Mouse (Mus musculus): ENCODE results near the gene Chrm2. TPM values are rescaled to one million over a fixed set of nuclear protein-coding genes. Genes with fewer than 3 reads are reported as not detected.
A peak's percentile ranks its signal among the peaks of the same experiment; 100 is the strongest.

The Chrm2 gene
- polyA plus RNA-seq, 1 experiment from 2014 or later, result 28.8 TPM

GRCm38 (mm10) chr6:36507008-36507663 is 119.3 kb downstream of the Chrm2 start:
- Histone ChIP-seq H3K27ac (ENCODE audit: low read length) (no peak overlapping the region), H3K27me3 (ENCODE audit: control insufficient read depth, insufficient read depth, low read length) (no peaks in the 10 kb centered on the region), H3K4me2 (ENCODE audit: low read depth, low read length) (no peak overlapping the region), H3K9me3 (replicated peaks; ENCODE audit: control insufficient read depth, low read length) (no peaks in the 10 kb centered on the region), H3K36me3 (ENCODE audit: control insufficient read depth, insufficient read depth, low read length) (no peaks in the 10 kb centered on the region), H3K4me3 (replicated peaks; ENCODE audit: low read length) (no peak overlapping the region), H3K9ac (ENCODE audit: low read length) (no peak overlapping the region), H3K4me1 (ENCODE audit: control insufficient read depth, insufficient read depth, low read length) (0 out of 2 replicates have a peak, but pooled peaks cover 5% of the 10 kb centered on the region)
- 76% methylated on average over 7 of the region's 7 CpGs for WGBS
- ATAC-seq (ENCODE audit: insufficient read depth, low FRiP score), result no peak

- Histone ChIP-seq H3K9me3 (replicated peaks; ENCODE audit: control insufficient read depth, low read length) (no peaks in the 10 kb centered on the region), H3K27ac (ENCODE audit: low read length) (no peak overlapping the region; the same call in 1 of the 2 replicates), H3K36me3 (ENCODE audit: control insufficient read depth, insufficient read depth, low read length) (no peaks in the 10 kb centered on the region), H3K27me3 (ENCODE audit: control insufficient read depth, insufficient read depth, low read length) (no peaks in the 10 kb centered on the region), H3K4me1 (ENCODE audit: control insufficient read depth, insufficient read depth, low read length) (0 out of 2 replicates have a peak, but pooled peaks cover 5% of the 10 kb centered on the region), H3K4me2 (ENCODE audit: low read depth, low read length) (no peak overlapping the region), H3K4me3 (replicated peaks; ENCODE audit: low read length) (no peak overlapping the region), H3K9ac (ENCODE audit: low read length) (no peak overlapping the region)
- 31% methylated on average over 7 of the region's 7 CpGs for WGBS
- no peak for ATAC-seq (ENCODE audit: insufficient read depth, low FRiP score)
Measured at GRCm38 (mm10) chr6:36507946-36508345, 120.1 kb downstream of the Chrm2 start.

- H3K4me2 ChIP-seq (ENCODE audit: low read depth, low read length), result no peak overlapping the region
- H3K4me3 ChIP-seq (replicated peaks; ENCODE audit: low read length), result no peak overlapping the region
- 45% methylated on average over 2 of the region's 2 CpGs for WGBS
- no peak for ATAC-seq (ENCODE audit: insufficient read depth, low FRiP score)
- H3K27ac ChIP-seq (ENCODE audit: low read length), result no peak overlapping the region
- no peaks in the 10 kb centered on the region for H3K9me3 ChIP-seq (replicated peaks; ENCODE audit: control insufficient read depth, low read length)
- H3K9ac ChIP-seq (ENCODE audit: low read length), result no peak overlapping the region
- H3K4me1 ChIP-seq (ENCODE audit: control insufficient read depth, insufficient read depth, low read length), result 0 out of 2 replicates have a peak, but pooled peaks cover 5% of the 10 kb centered on the region
- no peaks in the 10 kb centered on the region for H3K36me3 ChIP-seq (ENCODE audit: control insufficient read depth, insufficient read depth, low read length)
- no peaks in the 10 kb centered on the region for H3K27me3 ChIP-seq (ENCODE audit: control insufficient read depth, insufficient read depth, low read length)
Measured at GRCm38 (mm10) chr6:36508469-36508868, 120.6 kb downstream of the Chrm2 start.

GRCm38 (mm10) chr6:36516508-36516907 is 128.6 kb downstream of the Chrm2 start:
- ATAC-seq (ENCODE audit: insufficient read depth, low FRiP score), result no peak
- Histone ChIP-seq H3K4me2 (ENCODE audit: low read depth, low read length) (no peak overlapping the region), H3K9ac (ENCODE audit: low read length) (no peak overlapping the region), H3K4me3 (replicated peaks; ENCODE audit: low read length) (no peak overlapping the region), H3K27ac (ENCODE audit: low read length) (peak overlapping the region; percentile 15), H3K36me3 (ENCODE audit: control insufficient read depth, insufficient read depth, low read length) (no peaks in the 10 kb centered on the region), H3K9me3 (replicated peaks; ENCODE audit: control insufficient read depth, low read length) (no peaks in the 10 kb centered on the region), H3K4me1 (ENCODE audit: control insufficient read depth, insufficient read depth, low read length) (0 out of 2 replicates have a peak, but pooled peaks cover 8% of the 10 kb centered on the region), H3K27me3 (ENCODE audit: control insufficient read depth, insufficient read depth, low read length) (no peaks in the 10 kb centered on the region)
- WGBS, result 65% methylated on average over 4 of the region's 4 CpGs

- H3K9me3 ChIP-seq (replicated peaks; ENCODE audit: control insufficient read depth, low read length), result no peaks in the 10 kb centered on the region
- 0 out of 2 replicates have a peak overlapping the region, but pooled peaks have one; percentile 5 for H3K4me3 ChIP-seq (replicated peaks; ENCODE audit: low read length)
- H3K36me3 ChIP-seq (ENCODE audit: control insufficient read depth, insufficient read depth, low read length), result no peaks in the 10 kb centered on the region
- no peak for ATAC-seq (ENCODE audit: insufficient read depth, low FRiP score)
- no peak overlapping the region for H3K9ac ChIP-seq (ENCODE audit: low read length)
- 27% methylated on average over 5 of the region's 5 CpGs for WGBS
- H3K27me3 ChIP-seq (ENCODE audit: control insufficient read depth, insufficient read depth, low read length), result no peaks in the 10 kb centered on the region
- H3K4me2 ChIP-seq (ENCODE audit: low read depth, low read length), result peak overlapping the region; percentile 26; the same call in 1 of the 2 replicates
- peak overlapping the region; percentile 15 for H3K27ac ChIP-seq (ENCODE audit: low read length)
- 0 out of 2 replicates have a peak, but pooled peaks cover 8% of the 10 kb centered on the region for H3K4me1 ChIP-seq (ENCODE audit: control insufficient read depth, insufficient read depth, low read length)
Measured at GRCm38 (mm10) chr6:36517242-36517641, 129.4 kb downstream of the Chrm2 start.

GRCm38 (mm10) chr6:36523599-36523998 is 135.7 kb downstream of the Chrm2 start:
- Histone ChIP-seq H3K9me3 (replicated peaks; ENCODE audit: control insufficient read depth, low read length) (no peaks in the 10 kb centered on the region), H3K27me3 (ENCODE audit: control insufficient read depth, insufficient read depth, low read length) (no peaks in the 10 kb centered on the region), H3K4me1 (ENCODE audit: control insufficient read depth, insufficient read depth, low read length) (no peaks in the 10 kb centered on the region), H3K9ac (ENCODE audit: low read length) (no peak overlapping the region), H3K4me2 (ENCODE audit: low read depth, low read length) (no peak overlapping the region), H3K4me3 (replicated peaks; ENCODE audit: low read length) (no peak overlapping the region), H3K27ac (ENCODE audit: low read length) (no peak overlapping the region), H3K36me3 (ENCODE audit: control insufficient read depth, insufficient read depth, low read length) (no peaks in the 10 kb centered on the region)
- WGBS, result 92% methylated on average over 11 of the region's 11 CpGs
- no peak for ATAC-seq (ENCODE audit: insufficient read depth, low FRiP score)

GRCm38 (mm10) chr6:36528509-36528908 is 140.6 kb downstream of the Chrm2 start:
- H3K36me3 ChIP-seq (ENCODE audit: control insufficient read depth, insufficient read depth, low read length), result no peaks in the 10 kb centered on the region
- H3K27ac ChIP-seq (ENCODE audit: low read length), result no peak overlapping the region
- 43% methylated on average over 4 of the region's 4 CpGs for WGBS
- H3K9ac ChIP-seq (ENCODE audit: low read length), result no peak overlapping the region
- no peak overlapping the region for H3K4me2 ChIP-seq (ENCODE audit: low read depth, low read length)
- H3K27me3 ChIP-seq (ENCODE audit: control insufficient read depth, insufficient read depth, low read length), result no peaks in the 10 kb centered on the region
- no peaks in the 10 kb centered on the region for H3K4me1 ChIP-seq (ENCODE audit: control insufficient read depth, insufficient read depth, low read length)
- no peak for ATAC-seq (ENCODE audit: insufficient read depth, low FRiP score)
- no peak overlapping the region for H3K4me3 ChIP-seq (replicated peaks; ENCODE audit: low read length)
- H3K9me3 ChIP-seq (replicated peaks; ENCODE audit: control insufficient read depth, low read length), result no peaks in the 10 kb centered on the region

- H3K4me3 ChIP-seq (replicated peaks; ENCODE audit: low read length), result no peak overlapping the region
- no peaks in the 10 kb centered on the region for H3K4me1 ChIP-seq (ENCODE audit: control insufficient read depth, insufficient read depth, low read length)
- no peak for ATAC-seq (ENCODE audit: insufficient read depth, low FRiP score)
- no peaks in the 10 kb centered on the region for H3K27me3 ChIP-seq (ENCODE audit: control insufficient read depth, insufficient read depth, low read length)
- no peak overlapping the region for H3K27ac ChIP-seq (ENCODE audit: low read length)
- H3K9ac ChIP-seq (ENCODE audit: low read length), result no peak overlapping the region
- H3K4me2 ChIP-seq (ENCODE audit: low read depth, low read length), result no peak overlapping the region
- WGBS, result 74% methylated on average over 6 of the region's 6 CpGs
- H3K36me3 ChIP-seq (ENCODE audit: control insufficient read depth, insufficient read depth, low read length), result no peaks in the 10 kb centered on the region
- H3K9me3 ChIP-seq (replicated peaks; ENCODE audit: control insufficient read depth, low read length), result no peaks in the 10 kb centered on the region
Measured at GRCm38 (mm10) chr6:36541247-36541646, 153.4 kb downstream of the Chrm2 start.

- Histone ChIP-seq H3K9me3 (replicated peaks; ENCODE audit: control insufficient read depth, low read length) (no peaks in the 10 kb centered on the region), H3K27me3 (ENCODE audit: control insufficient read depth, insufficient read depth, low read length) (no peaks in the 10 kb centered on the region), H3K4me3 (replicated peaks; ENCODE audit: low read length) (no peak overlapping the region), H3K27ac (ENCODE audit: low read length) (no peak overlapping the region), H3K4me1 (ENCODE audit: control insufficient read depth, insufficient read depth, low read length) (no peaks in the 10 kb centered on the region), H3K4me2 (ENCODE audit: low read depth, low read length) (no peak overlapping the region), H3K36me3 (ENCODE audit: control insufficient read depth, insufficient read depth, low read length) (no peaks in the 10 kb centered on the region), H3K9ac (ENCODE audit: low read length) (no peak overlapping the region)
- 73% methylated on average over 2 of the region's 2 CpGs for WGBS
- ATAC-seq (ENCODE audit: insufficient read depth, low FRiP score), result no peak
Measured at GRCm38 (mm10) chr6:36566886-36567285, 179.0 kb downstream of the Chrm2 start.
